Mouse (Mus musculus): ENCODE data around the gene Lexm.

DNA sequence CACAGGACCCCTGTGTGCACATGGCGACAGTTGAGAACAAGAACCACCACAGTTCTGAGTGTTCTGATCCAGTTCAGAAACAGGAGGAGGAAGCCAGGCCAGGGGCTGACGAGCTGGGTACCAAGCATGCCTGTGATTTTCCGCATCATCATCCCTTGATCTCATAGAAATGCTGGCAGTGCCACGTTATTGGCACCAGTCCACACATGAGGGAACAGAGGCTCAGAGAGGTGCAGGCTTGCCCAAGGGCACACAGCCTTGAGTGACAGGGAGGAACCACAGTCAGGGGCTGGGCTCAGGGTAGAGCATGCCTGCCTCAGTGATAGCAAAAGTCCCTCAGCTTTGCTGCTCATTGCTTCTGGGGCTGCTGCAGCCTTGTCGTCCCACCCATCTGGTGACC lies 10.8 kb upstream of the Lexm start:
- TF ChIP-seq CTCF (IDR thresholded peaks at IDR 0.05; ENCODE audit: low read depth, low read length) (no peak), POLR2A (IDR thresholded peaks at IDR 0.05; ENCODE audit: borderline replicate concordance, low read depth, low read length) (no peak)
